Mouse (Mus musculus) left cerebral cortex, adult 11 months (tissue): ENCODE measurements around the gene Csf2rb2.
"Not testable (repeated sequence)": the region's sequence is repeated elsewhere in the genome, so short reads cannot be mapped to it uniquely, and the experiment has no call there.

ENCODE experiments used
- DNase-seq: peaks from one replicate; pipeline ENCODE4 v3.0.0; 2022; ENCODE audit warnings: low spot score

The Csf2rb2 gene

DNA sequence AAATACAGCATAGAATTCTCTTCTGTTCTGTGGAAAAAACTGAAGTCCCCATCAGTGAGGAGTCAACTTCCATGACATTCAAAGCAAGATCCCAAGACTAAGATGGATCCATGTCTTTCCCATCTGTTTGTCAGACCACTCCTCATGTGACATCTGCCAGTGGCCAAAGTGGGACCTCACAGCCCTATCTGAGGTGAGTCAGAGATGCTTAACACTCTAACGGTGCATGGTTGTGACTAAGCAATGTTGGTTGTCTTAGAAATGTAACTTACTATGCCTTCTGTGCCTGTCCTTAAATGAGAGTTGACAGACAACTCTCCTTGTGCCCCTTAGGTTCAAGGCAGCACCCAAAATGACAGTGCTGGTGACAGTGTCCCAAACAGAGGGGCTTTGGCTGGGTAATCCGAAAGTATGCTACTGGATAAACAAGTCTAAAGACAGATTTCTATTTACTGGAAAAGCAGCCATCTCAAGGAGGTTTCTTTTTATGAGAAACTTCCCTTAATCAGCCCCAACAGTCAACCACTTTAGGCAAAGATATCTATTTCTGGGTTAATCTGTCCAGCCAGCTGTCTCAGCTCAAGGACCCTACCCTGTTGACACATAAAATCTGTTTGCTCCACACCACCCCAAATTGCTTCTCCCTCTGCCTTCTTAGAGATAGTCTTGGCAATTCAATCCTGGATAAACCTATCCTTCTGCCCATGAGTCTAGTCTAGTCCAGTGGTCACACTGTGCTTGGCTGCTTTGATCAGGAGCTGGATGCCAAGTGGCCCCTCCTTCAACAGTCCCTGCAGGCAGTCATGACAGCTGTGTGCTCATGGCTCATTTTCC, 13.0 kb upstream of the Csf2rb2 start:
- DNase-seq, result not testable (repeated sequence)

GRCm38 (mm10) chr15:78313659-78314058, 8.1 kb upstream of the Csf2rb2 start:
- not testable (repeated sequence) for DNase-seq

GRCm38 (mm10) chr15:78312421-78313233, 7.1 kb upstream of the Csf2rb2 start:
- DNase-seq, result not testable (repeated sequence)

- DNase-seq, result no peak
Observed at GRCm38 (mm10) chr15:78310971-78311370, 5.5 kb upstream of the Csf2rb2 start.

DNA sequence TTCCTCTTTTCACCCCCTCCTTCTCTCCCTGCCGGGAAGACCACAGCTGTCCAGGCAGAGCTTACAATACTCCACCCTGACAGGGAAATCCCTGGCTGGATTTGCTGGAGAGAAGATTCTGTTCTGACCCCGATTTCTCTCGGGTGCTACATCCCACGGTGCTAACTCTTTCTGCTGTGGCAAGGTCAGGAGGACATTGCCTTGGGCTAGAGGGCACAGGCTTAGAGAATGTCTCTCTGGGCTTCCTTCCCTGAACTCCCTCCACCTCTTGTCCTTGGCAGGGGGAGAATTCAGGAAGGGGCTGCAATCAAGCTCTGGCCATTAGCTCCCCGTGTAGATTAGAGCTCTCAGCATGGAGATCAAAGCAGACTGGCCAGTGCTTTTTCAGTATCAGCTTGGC, 4.3 kb upstream of the Csf2rb2 start:
- no peak for DNase-seq

GRCm38 (mm10) chr15:78303665-78304233, 1.8 kb downstream of the Csf2rb2 start:
- DNase-seq, result no peak

GRCm38 (mm10) chr15:78302718-78303117, 2.8 kb downstream of the Csf2rb2 start:
- DNase-seq, result no peak

DNA sequence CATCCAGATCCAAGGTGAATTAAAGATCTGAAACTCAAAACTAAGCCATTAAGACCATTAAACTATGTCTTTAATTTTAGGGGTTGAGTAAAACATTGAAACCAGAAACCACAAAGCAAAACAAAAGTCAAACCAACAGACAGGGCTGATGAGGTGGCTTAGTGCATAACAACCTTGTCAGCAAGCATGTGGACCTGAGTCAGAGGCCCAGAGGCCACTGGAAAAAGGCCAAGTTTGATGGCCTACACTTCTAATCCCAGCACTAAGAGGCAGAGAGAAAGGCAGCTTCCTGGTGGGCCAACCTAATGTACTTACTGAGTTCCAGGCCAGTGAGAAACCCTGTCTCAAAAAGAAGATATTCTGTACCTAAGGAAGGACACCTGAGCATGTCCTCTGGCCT, 4.7 kb downstream of the Csf2rb2 start:
- DNase-seq, result no peak

GRCm38 (mm10) chr15:78299641-78300040, 5.9 kb downstream of the Csf2rb2 start:
- DNase-seq, result no peak

GRCm38 (mm10) chr15:78298558-78298957, 7.0 kb downstream of the Csf2rb2 start:
- no peak for DNase-seq

DNA sequence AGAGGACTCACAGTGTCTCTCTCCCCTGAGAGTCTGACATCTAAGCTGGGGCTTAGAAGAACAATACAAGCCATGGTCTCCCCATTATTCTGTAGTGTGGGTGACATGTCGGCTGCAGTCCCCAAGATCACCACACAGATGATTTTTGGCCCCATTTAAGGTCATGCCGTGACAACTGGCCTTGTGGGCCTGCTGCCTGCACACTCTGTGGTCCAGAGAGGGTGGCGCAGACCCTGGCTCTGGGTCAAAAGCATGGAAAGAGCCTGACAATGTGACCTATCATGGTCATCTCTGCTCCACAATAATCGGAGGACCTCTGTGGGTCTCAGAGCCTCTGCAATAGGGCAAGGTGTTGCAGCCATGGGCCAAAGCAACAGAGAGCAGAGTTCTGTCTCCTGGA, 11.8 kb downstream of the Csf2rb2 start:
- DNase-seq, result no peak

GRCm38 (mm10) chr15:78293228-78293627, 12.3 kb downstream of the Csf2rb2 start:
- not testable (repeated sequence) for DNase-seq

DNA sequence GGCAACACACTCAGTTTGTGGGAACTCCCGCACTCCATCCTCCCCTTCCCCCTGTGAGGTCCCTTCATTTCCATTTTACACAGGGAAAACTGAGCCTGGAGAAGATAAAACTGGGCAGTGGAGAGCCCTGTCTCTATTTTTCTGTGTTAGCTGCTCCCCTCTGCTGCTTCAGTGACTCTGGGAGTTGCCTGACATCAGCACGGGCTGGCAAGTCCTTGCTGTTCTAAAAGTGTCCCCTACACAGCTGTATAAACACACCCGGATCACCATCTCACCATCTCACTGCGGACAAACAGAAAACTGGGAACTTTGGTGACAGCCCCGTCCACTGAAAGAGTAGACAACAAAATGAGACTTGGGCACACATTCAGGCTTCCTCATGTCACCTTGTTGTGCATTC, 15.7 kb downstream of the Csf2rb2 start:
- DNase-seq, result not testable (repeated sequence)

DNA sequence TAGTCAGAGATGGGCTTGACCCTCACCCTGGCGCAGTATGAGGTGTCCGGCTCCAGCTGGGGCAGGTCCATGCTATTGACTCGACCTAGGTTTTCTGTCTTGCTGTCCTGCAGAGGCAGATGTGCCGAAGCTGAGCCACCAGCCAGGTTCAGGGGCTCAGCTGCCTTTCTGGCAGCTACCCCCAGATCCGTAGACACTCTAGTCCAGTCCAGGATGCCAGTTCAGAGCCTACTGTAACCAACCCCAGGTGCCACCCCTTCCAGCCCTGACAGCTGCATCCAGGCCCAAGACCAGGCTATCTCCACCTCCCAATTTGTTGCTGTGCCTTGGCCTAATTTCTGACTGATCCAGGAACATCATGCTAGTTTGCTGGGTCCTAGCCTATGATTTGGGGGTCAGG, 17.6 kb downstream of the Csf2rb2 start:
- DNase-seq, result no peak

DNA sequence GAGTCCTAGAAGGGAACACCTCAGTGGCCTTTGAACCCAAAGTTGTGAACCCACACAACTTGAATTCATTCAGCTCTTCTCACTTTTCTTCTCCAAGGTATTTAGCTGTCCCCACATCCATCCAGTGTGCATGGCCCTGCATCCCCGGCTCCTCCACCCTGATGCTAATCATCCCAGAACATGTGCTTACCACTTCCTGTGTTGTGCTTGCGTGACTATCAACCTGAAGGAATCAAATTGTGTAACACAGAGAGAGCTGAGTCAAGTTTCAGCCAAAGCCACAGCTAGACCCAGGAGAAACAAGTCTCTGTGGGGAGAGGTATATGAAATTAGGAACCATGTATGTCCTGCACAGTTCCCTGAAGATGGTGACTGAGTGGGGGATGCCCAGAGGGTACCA, 27.2 kb downstream of the Csf2rb2 start:
- DNase-seq, result no peak

DNA sequence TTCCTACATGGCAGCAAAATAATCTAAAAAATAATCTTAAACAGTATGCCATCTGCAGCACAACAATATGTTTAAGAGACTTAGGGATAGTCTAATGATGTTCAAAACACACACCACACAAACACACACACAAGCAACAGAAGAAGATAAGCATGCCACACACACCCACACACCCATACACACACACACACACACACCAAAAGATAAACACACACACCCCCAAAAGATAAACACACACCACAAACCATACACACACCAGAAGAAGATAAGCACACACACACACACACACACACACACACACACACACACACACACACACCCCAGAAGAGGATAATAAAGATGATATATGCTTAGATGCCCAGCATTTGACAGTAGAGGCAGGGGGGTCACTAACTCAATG, 34.3 kb downstream of the Csf2rb2 start:
- DNase-seq, result no peak

GRCm38 (mm10) chr15:78267865-78268264, 37.7 kb downstream of the Csf2rb2 start:
- DNase-seq, result no peak

- DNase-seq, result no peak
Observed at GRCm38 (mm10) chr15:78267441-78267840, 38.1 kb downstream of the Csf2rb2 start.

GRCm38 (mm10) chr15:78263286-78263685, 42.2 kb downstream of the Csf2rb2 start:
- no peak for DNase-seq

- no peak for DNase-seq
Observed at GRCm38 (mm10) chr15:78260668-78261333, 44.7 kb downstream of the Csf2rb2 start.

- no peak for DNase-seq
Observed at GRCm38 (mm10) chr15:78258246-78258865, 47.2 kb downstream of the Csf2rb2 start.
